Comparison of ENCODE assay signal across 10 mouse cellular contexts in genomic region chr5:64609378-64610087, GRCm38 (mm10).
DNase-seq lines count a peak whose midpoint lies in the region; ATAC-seq lines count a peak whose summit lies in the region.
"Had no signal": no experiment of that assay in that cellular context is flagged by ENCODE, and none has a peak within 500 bp of the region (broad histone marks: within the 10 kb centered on the region; RNA-seq: fewer than 3 reads in every experiment).

No protein-coding gene starts in this region.

- no peaks in the 10 kb centered on the region; the same call in 1 of the 2 replicates for H3K9me3 ChIP-seq in heart, embryonic 12.5 days (replicated peaks)
- no peaks in the 10 kb centered on the region for H3K9me3 ChIP-seq in lung, embryonic 15.5 days

- H3K36me3 ChIP-seq in heart, embryonic 12.5 days = no peaks in the 10 kb centered on the region
- H3K36me3 ChIP-seq in lung, embryonic 15.5 days = no peaks in the 10 kb centered on the region

- peak overlapping the region; percentile 80 for H3K27ac ChIP-seq in heart, embryonic 12.5 days (ENCODE audit: poor library complexity, severe bottlenecking)
- H3K27ac ChIP-seq in lung, embryonic 15.5 days = peak overlapping the region; percentile 80

- peaks cover 18% of the 10 kb centered on the region for H3K4me1 ChIP-seq in heart, embryonic 12.5 days (replicated peaks)
- H3K4me1 ChIP-seq in lung, embryonic 15.5 days = peaks cover 17% of the 10 kb centered on the region

- no peak overlapping the region for H3K4me3 ChIP-seq in heart, embryonic 12.5 days
- H3K4me3 ChIP-seq in lung, embryonic 15.5 days = no peak overlapping the region

- DNase-seq in heart, adult 8-10 months (ENCODE audit: low spot score) = no peak
- DNase-seq in lung, adult 18-20 months = no peak
- peak; percentile 53 for DNase-seq in induced T-regulatory cell, adult 2 months (ENCODE audit: low read depth)
- DNase-seq in thymus, postnatal 0 days (ENCODE audit: low spot score) = peak; percentile 70
- DNase-seq in ovary, postnatal 10 days (ENCODE audit: low spot score) = no peak
- DNase-seq in right cerebral cortex, postnatal 25 days = no peak
- DNase-seq: cerebellum, adult 8-10 months had no signal

- H3K27me3 ChIP-seq in heart, embryonic 12.5 days (replicated peaks) = no peaks in the 10 kb centered on the region
- H3K27me3 ChIP-seq in lung, embryonic 15.5 days = no peaks in the 10 kb centered on the region
- H3K27me3 ChIP-seq: CH12.LX had no signal

- 74% methylated on average over 3 of the region's 3 CpGs for WGBS in heart, embryonic 12.5 days
- WGBS in lung, embryonic 15.5 days = 74% methylated on average over 3 of the region's 3 CpGs

- peak overlapping the region; percentile 40; the same call in 1 of the 2 replicates for H3K4me2 ChIP-seq in heart, embryonic 12.5 days
- no peak overlapping the region for H3K4me2 ChIP-seq in lung, embryonic 15.5 days

- H3K9ac ChIP-seq in heart, embryonic 12.5 days = 0 out of 2 replicates have a peak overlapping the region, but pooled peaks have one; percentile 42
- no peak overlapping the region for H3K9ac ChIP-seq in lung, embryonic 15.5 days

- ATAC-seq in heart, embryonic 12.5 days (ENCODE audit: insufficient number of reproducible peaks, low FRiP score) = no peak
- ATAC-seq in lung, embryonic 15.5 days (ENCODE audit: borderline replicate concordance, extremely low read depth, low FRiP score, low TSS enrichment) = 0 out of 2 replicates have a peak, but pooled peaks have one; percentile 27

Comparison
In these comparisons a context has a peak if more than half of its experiments do, and no peak if none do; other contexts are left out.
1. DNase-seq: peak in induced T-regulatory cell, adult 2 months (single experiment) and thymus, postnatal 0 days (single experiment); none in heart, adult 8-10 months (single experiment), lung, adult 18-20 months (0 of 2), ovary, postnatal 10 days (single experiment) and right cerebral cortex, postnatal 25 days (single experiment).